Mouse (Mus musculus): ENCODE results near the gene Nav1. TPM values are rescaled to one million over a fixed set of nuclear protein-coding genes. Genes with fewer than 3 reads are reported as not detected.

The Nav1 gene
- polyA plus RNA-seq, 1 experiment from 2014 or later = 3.9 TPM

- WGBS = 85% methylated on average over 9 of the region's 9 CpGs
- Histone ChIP-seq H3K27ac (replicated peaks) (no peak overlapping the region), H3K36me3 (ENCODE audit: control insufficient read depth, insufficient read depth, low read length) (no peaks in the 10 kb centered on the region), H3K4me3 (ENCODE audit: low read depth, low read length) (no peak overlapping the region), H3K4me1 (replicated peaks; ENCODE audit: control insufficient read depth, insufficient read depth) (no peaks in the 10 kb centered on the region), H3K9me3 (ENCODE audit: control insufficient read depth, low read length) (no peaks in the 10 kb centered on the region), H3K27me3 (ENCODE audit: control insufficient read depth, insufficient read depth, low read length) (no peaks in the 10 kb centered on the region), H3K9ac (ENCODE audit: low read length) (no peak overlapping the region), H3K4me2 (replicated peaks; ENCODE audit: low read depth) (no peak overlapping the region)
- no peak for DNase-seq (ENCODE audit: low spot score)
- no peak for ATAC-seq (ENCODE audit: low FRiP score, low TSS enrichment)
- no peak for TF ChIP-seq CTCF (IDR thresholded peaks at IDR 0.05; ENCODE audit: low read depth)
- TF ChIP-seq EP300 (optimal IDR thresholded peaks at IDR 0.05) = no peak
Measured at GRCm38 (mm10) chr1:135502750-135503149, 104.3 kb downstream of the Nav1 start.

DNA sequence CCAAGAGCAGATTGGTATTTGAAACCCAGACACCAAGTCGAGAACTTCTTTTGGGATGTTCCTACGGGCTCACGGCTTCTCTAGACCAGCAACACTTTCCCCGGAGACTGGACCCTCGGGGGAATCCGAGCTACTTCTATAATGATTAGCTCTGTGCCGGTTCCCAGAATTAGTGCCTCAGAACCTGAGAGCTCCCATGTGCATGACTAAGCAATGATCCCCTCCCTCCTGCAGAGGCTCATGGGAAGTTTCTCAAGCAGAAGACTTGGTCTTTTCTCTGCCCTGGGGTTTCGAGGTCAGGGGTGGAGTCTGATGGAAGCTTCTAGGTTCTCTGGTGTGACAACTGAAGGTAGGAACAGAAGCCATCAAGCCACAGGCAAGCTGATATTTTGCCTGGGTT, 105.0 kb downstream of the Nav1 start:
- TF ChIP-seq CTCF (IDR thresholded peaks at IDR 0.05; ENCODE audit: low read depth) = no peak
- Histone ChIP-seq H3K27me3 (ENCODE audit: control insufficient read depth, insufficient read depth, low read length) (no peaks in the 10 kb centered on the region), H3K4me3 (ENCODE audit: low read depth, low read length) (no peak overlapping the region), H3K9ac (ENCODE audit: low read length) (no peak overlapping the region), H3K9me3 (ENCODE audit: control insufficient read depth, low read length) (no peaks in the 10 kb centered on the region), H3K36me3 (ENCODE audit: control insufficient read depth, insufficient read depth, low read length) (no peaks in the 10 kb centered on the region), H3K27ac (replicated peaks) (no peak overlapping the region), H3K4me2 (replicated peaks; ENCODE audit: low read depth) (no peak overlapping the region), H3K4me1 (replicated peaks; ENCODE audit: control insufficient read depth, insufficient read depth) (no peaks in the 10 kb centered on the region)
- DNase-seq (ENCODE audit: low spot score) = no peak
- WGBS = 70% methylated on average over 8 of the region's 8 CpGs
- ATAC-seq (ENCODE audit: low FRiP score, low TSS enrichment) = no peak

GRCm38 (mm10) chr1:135498455-135499358, 108.4 kb downstream of the Nav1 start:
- no peak for TF ChIP-seq EP300 (optimal IDR thresholded peaks at IDR 0.05)
- TF ChIP-seq CTCF (IDR thresholded peaks at IDR 0.05; ENCODE audit: low read depth) = no peak
- Histone ChIP-seq H3K9me3 (ENCODE audit: control insufficient read depth, low read length) (no peaks in the 10 kb centered on the region), H3K36me3 (ENCODE audit: control insufficient read depth, insufficient read depth, low read length) (no peaks in the 10 kb centered on the region), H3K4me3 (ENCODE audit: low read depth, low read length) (no peak overlapping the region), H3K27me3 (ENCODE audit: control insufficient read depth, insufficient read depth, low read length) (no peaks in the 10 kb centered on the region), H3K9ac (ENCODE audit: low read length) (no peak overlapping the region), H3K4me1 (replicated peaks; ENCODE audit: control insufficient read depth, insufficient read depth) (no peaks in the 10 kb centered on the region), H3K27ac (replicated peaks) (no peak overlapping the region), H3K4me2 (replicated peaks; ENCODE audit: low read depth) (no peak overlapping the region)
- no peak for ATAC-seq (ENCODE audit: low FRiP score, low TSS enrichment)
- whole genome bisulfite sequencing = 77% methylated on average over 20 of the region's 20 CpGs
- DNase-seq (ENCODE audit: low spot score) = no peak

GRCm38 (mm10) chr1:135495048-135495447, 112.0 kb downstream of the Nav1 start:
- no peak overlapping the region for H3K4me2 ChIP-seq (replicated peaks; ENCODE audit: low read depth)
- WGBS = 65% methylated on average over 1 of the region's 1 CpGs
- no peak for DNase-seq (ENCODE audit: low spot score)
- H3K4me3 ChIP-seq (ENCODE audit: low read depth, low read length) = no peak overlapping the region
- H3K27ac ChIP-seq (replicated peaks) = no peak overlapping the region
- no peaks in the 10 kb centered on the region for H3K9me3 ChIP-seq (ENCODE audit: control insufficient read depth, low read length)
- H3K9ac ChIP-seq (ENCODE audit: low read length) = no peak overlapping the region
- H3K4me1 ChIP-seq (replicated peaks; ENCODE audit: control insufficient read depth, insufficient read depth) = no peaks in the 10 kb centered on the region
- H3K27me3 ChIP-seq (ENCODE audit: control insufficient read depth, insufficient read depth, low read length) = no peaks in the 10 kb centered on the region
- H3K36me3 ChIP-seq (ENCODE audit: control insufficient read depth, insufficient read depth, low read length) = no peaks in the 10 kb centered on the region
- no peak for TF ChIP-seq CTCF (IDR thresholded peaks at IDR 0.05; ENCODE audit: low read depth)
- no peak for TF ChIP-seq EP300 (optimal IDR thresholded peaks at IDR 0.05)
- ATAC-seq (ENCODE audit: low FRiP score, low TSS enrichment) = no peak

GRCm38 (mm10) chr1:135493862-135494261, 113.2 kb downstream of the Nav1 start:
- Histone ChIP-seq H3K27ac (replicated peaks) (no peak overlapping the region), H3K9me3 (ENCODE audit: control insufficient read depth, low read length) (no peaks in the 10 kb centered on the region), H3K4me1 (replicated peaks; ENCODE audit: control insufficient read depth, insufficient read depth) (no peaks in the 10 kb centered on the region), H3K4me2 (replicated peaks; ENCODE audit: low read depth) (no peak overlapping the region), H3K27me3 (ENCODE audit: control insufficient read depth, insufficient read depth, low read length) (no peaks in the 10 kb centered on the region), H3K36me3 (ENCODE audit: control insufficient read depth, insufficient read depth, low read length) (no peaks in the 10 kb centered on the region), H3K9ac (ENCODE audit: low read length) (no peak overlapping the region), H3K4me3 (ENCODE audit: low read depth, low read length) (no peak overlapping the region)
- TF ChIP-seq CTCF (IDR thresholded peaks at IDR 0.05; ENCODE audit: low read depth) (no peak), EP300 (optimal IDR thresholded peaks at IDR 0.05) (no peak)
- ATAC-seq (ENCODE audit: low FRiP score, low TSS enrichment) = no peak
- 79% methylated on average over 6 of the region's 6 CpGs for WGBS
- DNase-seq (ENCODE audit: low spot score) = no peak

DNA sequence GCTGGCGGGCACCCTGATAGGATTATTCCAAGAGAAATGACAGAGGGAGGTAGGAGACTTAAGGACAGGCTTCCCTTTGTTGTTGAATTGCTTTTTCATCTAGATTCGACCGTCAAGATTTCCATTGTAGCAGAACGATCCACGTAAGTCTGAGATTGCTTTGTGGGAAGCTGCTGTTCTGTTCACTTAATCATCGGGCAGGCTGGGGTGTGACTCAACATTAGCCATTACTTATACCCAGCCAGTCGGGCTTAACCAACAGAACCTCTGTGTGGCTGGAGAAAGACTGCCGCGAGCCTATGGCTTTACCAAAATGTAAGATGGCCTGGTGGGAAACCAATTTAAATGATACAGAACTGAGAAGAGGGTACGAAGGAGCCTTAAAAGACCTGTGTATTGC, 114.7 kb downstream of the Nav1 start:
- no peak overlapping the region for H3K4me3 ChIP-seq (ENCODE audit: low read depth, low read length)
- no peak for TF ChIP-seq CTCF (IDR thresholded peaks at IDR 0.05; ENCODE audit: low read depth)
- TF ChIP-seq EP300 (optimal IDR thresholded peaks at IDR 0.05) = no peak
- no peak for ATAC-seq (ENCODE audit: low FRiP score, low TSS enrichment)

More for the DNA sequence above, 114.7 kb downstream of the Nav1 start:
- WGBS = 69% methylated on average over 10 of the region's 10 CpGs
- Histone ChIP-seq H3K27me3 (ENCODE audit: control insufficient read depth, insufficient read depth, low read length) (no peaks in the 10 kb centered on the region), H3K36me3 (ENCODE audit: control insufficient read depth, insufficient read depth, low read length) (no peaks in the 10 kb centered on the region), H3K27ac (replicated peaks) (no peak overlapping the region), H3K9me3 (ENCODE audit: control insufficient read depth, low read length) (no peaks in the 10 kb centered on the region), H3K9ac (ENCODE audit: low read length) (no peak overlapping the region), H3K4me2 (replicated peaks; ENCODE audit: low read depth) (no peak overlapping the region), H3K4me1 (replicated peaks; ENCODE audit: control insufficient read depth, insufficient read depth) (no peaks in the 10 kb centered on the region)
- no peak for DNase-seq (ENCODE audit: low spot score)

Data from stomach, postnatal 0 days (tissue).